Mouse (Mus musculus) testis, adult 2 months (tissue): Measurements from ENCODE around the gene Trim45.

ENCODE experiments used
- CTCF ChIP-seq: fragments of 200-500 bp; IDR thresholded peaks from 2 replicates; pipeline ENCODE4 v1.5.1; 2012; ENCODE audit warnings: low read depth, mild to moderate bottlenecking, inconsistent platforms, low read length, moderate library complexity; ENCODE audit not compliant: control insufficient read depth, insufficient read depth, insufficient replicate concordance
- POLR2A ChIP-seq: fragments of 200-500 bp; IDR thresholded peaks from 2 replicates; pipeline ENCODE4 v1.6.1; 2012; ENCODE audit warnings: low read depth, mild to moderate bottlenecking, inconsistent platforms, low read length, moderate library complexity; ENCODE audit not compliant: control insufficient read depth

DNA sequence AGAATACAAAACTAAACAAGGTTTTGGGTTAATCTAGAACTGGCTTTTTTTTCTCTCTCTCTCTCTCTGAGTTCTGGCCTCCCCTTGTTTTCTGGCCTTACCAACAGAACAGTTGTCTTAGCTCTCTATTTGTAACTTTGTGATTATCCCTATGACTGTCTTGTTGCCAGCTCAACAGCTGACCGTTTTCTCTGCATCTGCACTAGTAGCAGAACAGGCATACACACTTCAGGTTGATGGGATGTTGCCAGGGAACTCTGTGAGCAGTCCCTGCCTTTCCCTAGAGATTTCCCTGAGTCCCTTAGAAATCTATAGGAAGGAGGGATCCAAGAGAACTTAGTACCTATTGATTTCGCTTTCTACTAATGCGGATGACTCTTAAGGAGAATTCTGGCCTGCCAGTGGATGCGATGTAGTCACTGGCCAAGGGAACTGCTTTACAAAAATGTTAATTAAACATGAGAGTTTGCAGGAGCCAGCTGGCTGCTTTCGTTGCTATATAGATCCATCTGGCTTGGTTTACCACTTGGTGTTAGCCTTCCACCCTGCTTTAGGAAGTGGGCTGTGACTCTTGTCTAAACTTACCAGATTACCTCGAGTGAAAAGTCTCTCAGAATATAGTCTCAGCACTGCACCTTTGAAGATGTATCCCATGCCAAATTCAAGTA lies 2.2 kb downstream of the Trim45 start:
- no peak for TF ChIP-seq CTCF
- no peak for TF ChIP-seq POLR2A
